Mouse (Mus musculus): ENCODE results near the gene Gpr37l1. TPM values are rescaled to one million over a fixed set of nuclear protein-coding genes. Genes with fewer than 3 reads are reported as not detected.

Gpr37l1 gene
- polyA plus RNA-seq, 1 experiment from 2014 or later: not detected

DNA sequence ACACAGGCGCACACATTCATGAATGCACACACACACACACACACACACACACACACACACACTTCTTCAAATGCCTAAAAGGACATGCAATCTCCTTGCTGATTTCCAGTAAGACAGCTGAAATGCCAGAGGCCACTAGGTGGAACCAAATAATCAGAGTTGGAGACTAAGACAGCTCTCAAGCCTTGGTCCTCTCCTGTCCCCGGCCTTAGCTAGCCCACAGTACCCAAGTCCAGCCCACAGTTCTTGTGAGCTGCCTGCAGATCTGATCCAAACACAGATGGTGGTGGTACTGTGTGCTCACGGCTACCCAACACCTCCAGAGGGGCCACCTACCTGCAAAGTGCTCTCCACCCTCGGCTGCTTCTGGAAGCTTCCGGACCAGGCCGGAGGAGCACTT, 4.5 kb upstream of the Gpr37l1 start:
- H3K4me1 ChIP-seq (ENCODE audit: insufficient read depth): no peaks in the 10 kb centered on the region
- H3K4me3 ChIP-seq (ENCODE audit: low read depth, low read length): no peak overlapping the region
- no peaks in the 10 kb centered on the region for H3K9me3 ChIP-seq (ENCODE audit: low read depth, low read length)
- ATAC-seq (ENCODE audit: insufficient read depth) (peak; percentile 79; the same call in 1 of the 2 replicates), DNase-seq (peak; percentile 93)
- TF ChIP-seq CTCF (IDR thresholded peaks at IDR 0.05; ENCODE audit: low read depth): peak; percentile 89
- H3K9ac ChIP-seq: no peak overlapping the region
- 40% methylated on average over 6 of the region's 6 CpGs for WGBS
- H3K27ac ChIP-seq (ENCODE audit: low read depth): no peak overlapping the region
- H3K27me3 ChIP-seq (ENCODE audit: insufficient read depth, low read length): no peaks in the 10 kb centered on the region
- no peaks in the 10 kb centered on the region for H3K36me3 ChIP-seq (ENCODE audit: insufficient read depth)
- no peak overlapping the region for H3K4me2 ChIP-seq

DNA sequence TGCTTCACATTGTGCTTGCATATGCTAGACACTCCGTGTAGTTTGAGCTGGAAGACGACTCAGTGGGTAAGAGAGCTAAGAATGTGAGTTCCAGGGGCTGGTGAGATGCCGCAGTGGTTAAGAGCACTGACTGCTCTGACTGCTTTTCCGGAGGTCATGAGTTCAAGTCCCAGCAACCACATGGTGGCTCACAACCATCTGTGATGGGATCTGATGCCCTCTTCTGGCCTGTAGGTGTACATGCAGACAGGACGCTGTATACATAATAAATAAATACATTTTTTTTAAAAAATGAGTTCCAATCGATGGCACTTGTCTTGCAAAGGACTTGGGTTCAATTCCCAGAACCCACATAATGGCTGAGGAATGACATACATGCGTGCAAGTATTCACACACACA, 3.7 kb upstream of the Gpr37l1 start:
- H3K4me1 ChIP-seq (ENCODE audit: insufficient read depth): no peaks in the 10 kb centered on the region
- no peak overlapping the region for H3K4me3 ChIP-seq (ENCODE audit: low read depth, low read length)
- no peaks in the 10 kb centered on the region for H3K27me3 ChIP-seq (ENCODE audit: insufficient read depth, low read length)
- no peaks in the 10 kb centered on the region for H3K9me3 ChIP-seq (ENCODE audit: low read depth, low read length)
- H3K9ac ChIP-seq: no peak overlapping the region
- TF ChIP-seq CTCF (IDR thresholded peaks at IDR 0.05; ENCODE audit: low read depth): no peak
- DNase-seq (no peak), ATAC-seq (ENCODE audit: insufficient read depth) (no peak)
- no peak overlapping the region for H3K4me2 ChIP-seq
- no peak overlapping the region for H3K27ac ChIP-seq (ENCODE audit: low read depth)
- WGBS: 79% methylated on average over 7 of the region's 7 CpGs
- no peaks in the 10 kb centered on the region for H3K36me3 ChIP-seq (ENCODE audit: insufficient read depth)

DNA sequence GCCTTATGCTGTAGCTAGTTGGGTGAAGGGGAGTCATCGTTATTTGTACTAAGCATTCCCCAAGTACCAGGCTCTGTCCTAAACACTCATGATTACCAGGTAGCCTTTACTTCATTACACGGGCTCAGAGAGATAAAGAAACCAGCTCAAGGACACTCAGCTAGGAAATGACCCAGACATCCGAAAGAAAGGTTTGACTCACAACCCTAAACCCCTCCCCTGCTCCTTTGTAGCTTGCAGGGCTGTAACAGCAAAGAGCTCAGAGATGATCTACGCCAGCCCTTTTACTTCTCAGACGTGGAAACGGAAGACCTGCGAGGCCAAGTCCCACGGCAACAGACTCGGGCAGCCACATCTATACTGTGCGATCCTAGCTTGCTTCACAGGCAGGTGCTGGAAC, 2.8 kb upstream of the Gpr37l1 start:
- no peak overlapping the region for H3K9ac ChIP-seq
- no peaks in the 10 kb centered on the region for H3K27me3 ChIP-seq (ENCODE audit: insufficient read depth, low read length)
- no peaks in the 10 kb centered on the region for H3K4me1 ChIP-seq (ENCODE audit: insufficient read depth)
- 52% methylated on average over 10 of the region's 10 CpGs for WGBS
- H3K4me2 ChIP-seq: no peak overlapping the region; the same call in 1 of the 2 replicates
- H3K36me3 ChIP-seq (ENCODE audit: insufficient read depth): no peaks in the 10 kb centered on the region
- no peak for ATAC-seq (ENCODE audit: insufficient read depth)
- H3K27ac ChIP-seq (ENCODE audit: low read depth): no peak overlapping the region
- no peak for TF ChIP-seq CTCF (IDR thresholded peaks at IDR 0.05; ENCODE audit: low read depth)
- H3K4me3 ChIP-seq (ENCODE audit: low read depth, low read length): no peak overlapping the region
- H3K9me3 ChIP-seq (ENCODE audit: low read depth, low read length): no peaks in the 10 kb centered on the region
- no peak for DNase-seq

DNA sequence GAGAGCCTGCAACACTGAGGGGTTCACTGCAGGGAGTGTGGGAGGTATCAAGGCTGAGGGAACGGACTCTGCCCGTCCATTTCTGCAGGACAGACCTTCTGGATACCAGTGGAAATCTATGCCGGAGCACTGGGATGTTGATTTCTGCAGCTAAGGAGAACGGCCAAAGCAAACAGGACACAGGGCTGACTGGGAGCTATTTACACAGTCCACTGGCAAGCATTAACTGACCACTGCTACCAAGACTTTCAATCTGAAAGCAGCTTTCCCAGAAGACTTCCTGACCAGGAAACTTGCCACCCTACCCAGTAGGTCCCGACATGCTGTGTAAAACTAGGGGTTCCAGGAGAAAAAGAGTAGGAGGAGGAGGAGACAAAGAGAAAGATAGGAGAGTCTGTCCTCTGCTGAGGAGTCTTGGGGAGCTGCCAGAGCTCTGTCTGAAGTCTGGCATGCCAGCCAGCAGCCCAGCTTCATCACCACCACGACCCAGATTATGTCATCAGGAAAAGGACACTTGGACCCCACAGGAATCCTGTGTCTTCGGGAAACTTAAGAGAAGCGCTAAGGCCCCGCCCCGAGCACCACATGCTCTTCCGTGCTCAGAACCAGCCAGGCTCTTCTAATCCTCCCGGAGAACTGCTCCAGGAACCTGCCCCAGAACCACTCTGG, 2.2 kb upstream of the Gpr37l1 start:
- DNase-seq: peak; percentile 69
- no peak for TF ChIP-seq CTCF (IDR thresholded peaks at IDR 0.05; ENCODE audit: low read depth)
- Histone ChIP-seq H3K9me3 (ENCODE audit: low read depth, low read length) (no peaks in the 10 kb centered on the region), H3K27me3 (ENCODE audit: insufficient read depth, low read length) (no peaks in the 10 kb centered on the region), H3K9ac (no peak overlapping the region), H3K36me3 (ENCODE audit: insufficient read depth) (no peaks in the 10 kb centered on the region), H3K4me2 (peak overlapping the region; percentile 25), H3K4me1 (ENCODE audit: insufficient read depth) (no peaks in the 10 kb centered on the region), H3K4me3 (ENCODE audit: low read depth, low read length) (no peak overlapping the region), H3K27ac (ENCODE audit: low read depth) (no peak overlapping the region)
- 30% methylated on average over 12 of the region's 12 CpGs for WGBS
- ATAC-seq (ENCODE audit: insufficient read depth): peak; percentile 59; the same call in 1 of the 2 replicates

DNA sequence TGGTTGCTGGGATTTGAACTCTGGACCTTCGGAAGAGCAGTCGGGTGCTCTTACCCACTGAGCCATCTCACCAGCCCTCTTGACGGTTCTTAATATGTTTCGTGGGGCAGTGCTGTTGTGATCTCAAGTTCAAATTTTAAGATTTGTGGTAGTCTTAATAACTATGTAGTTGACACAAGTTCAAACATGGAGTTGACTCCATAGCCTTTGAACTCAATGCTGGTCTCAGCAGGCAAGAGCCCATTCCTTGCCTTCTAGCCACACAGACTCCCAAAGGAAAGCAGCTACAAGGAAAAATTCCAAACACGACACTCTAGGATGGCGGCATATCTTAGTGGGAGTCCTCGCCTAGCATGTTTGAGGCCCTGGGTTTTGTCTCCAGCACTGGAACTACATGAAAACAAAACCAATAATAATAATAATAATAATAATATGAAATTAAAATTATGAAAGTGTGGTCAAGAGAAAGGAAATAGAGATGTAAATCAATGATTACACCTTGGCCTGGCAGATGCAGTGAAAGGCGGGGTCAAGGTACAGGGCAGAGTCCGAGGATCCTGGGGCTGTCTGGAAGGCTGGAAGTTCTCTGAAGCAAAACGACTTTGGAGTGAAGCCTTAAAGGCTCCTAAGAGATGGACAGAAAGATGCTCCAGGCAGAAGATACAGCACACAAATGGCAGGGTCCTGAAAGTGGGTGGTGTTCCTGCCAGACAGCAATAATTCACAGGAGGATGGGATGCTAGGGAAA, 1.1 kb upstream of the Gpr37l1 start:
- no peak for ATAC-seq (ENCODE audit: insufficient read depth)

DNA sequence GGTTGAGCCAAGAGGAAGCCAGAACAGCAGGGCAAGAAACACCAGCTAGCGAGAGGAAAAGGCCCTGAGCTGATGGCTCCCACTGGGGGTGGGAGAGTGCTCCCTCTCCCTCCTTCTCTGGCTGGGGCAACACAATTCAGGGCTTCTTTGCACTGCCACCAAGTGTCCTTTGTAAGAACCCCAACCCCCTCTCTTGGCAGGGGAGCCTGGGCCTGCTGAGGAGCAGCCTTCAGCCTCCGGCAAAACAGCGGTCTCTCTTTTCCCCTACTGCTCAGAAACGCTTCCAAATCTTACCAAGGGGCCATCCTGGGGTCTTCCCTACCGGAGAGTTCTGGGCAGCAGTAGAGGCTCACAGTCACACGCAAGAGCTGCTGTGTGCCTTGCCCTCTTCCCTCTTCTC, 4.8 kb downstream of the Gpr37l1 start:
- TF ChIP-seq CTCF (IDR thresholded peaks at IDR 0.05; ENCODE audit: low read depth): no peak
- H3K27me3 ChIP-seq (ENCODE audit: insufficient read depth, low read length): no peaks in the 10 kb centered on the region
- 50% methylated on average over 6 of the region's 6 CpGs for WGBS
- ATAC-seq (ENCODE audit: insufficient read depth): no peak
- no peaks in the 10 kb centered on the region for H3K4me1 ChIP-seq (ENCODE audit: insufficient read depth)
- H3K4me2 ChIP-seq: no peak overlapping the region
- H3K9ac ChIP-seq: no peak overlapping the region
- no peak for DNase-seq
- H3K27ac ChIP-seq (ENCODE audit: low read depth): no peak overlapping the region
- no peaks in the 10 kb centered on the region for H3K9me3 ChIP-seq (ENCODE audit: low read depth, low read length)
- no peak overlapping the region for H3K4me3 ChIP-seq (ENCODE audit: low read depth, low read length)
- H3K36me3 ChIP-seq (ENCODE audit: insufficient read depth): no peaks in the 10 kb centered on the region

More for the DNA sequence above, 1.1 kb upstream of the Gpr37l1 start:
- no peak for DNase-seq
- Histone ChIP-seq H3K27ac (ENCODE audit: low read depth) (no peak overlapping the region), H3K27me3 (ENCODE audit: insufficient read depth, low read length) (no peaks in the 10 kb centered on the region), H3K9me3 (ENCODE audit: low read depth, low read length) (no peaks in the 10 kb centered on the region), H3K4me1 (ENCODE audit: insufficient read depth) (no peaks in the 10 kb centered on the region), H3K4me3 (ENCODE audit: low read depth, low read length) (no peak overlapping the region), H3K36me3 (ENCODE audit: insufficient read depth) (no peaks in the 10 kb centered on the region), H3K4me2 (no peak overlapping the region), H3K9ac (no peak overlapping the region)
- no peak for TF ChIP-seq CTCF (IDR thresholded peaks at IDR 0.05; ENCODE audit: low read depth)
- 89% methylated on average over 10 of the region's 10 CpGs for WGBS

DNA sequence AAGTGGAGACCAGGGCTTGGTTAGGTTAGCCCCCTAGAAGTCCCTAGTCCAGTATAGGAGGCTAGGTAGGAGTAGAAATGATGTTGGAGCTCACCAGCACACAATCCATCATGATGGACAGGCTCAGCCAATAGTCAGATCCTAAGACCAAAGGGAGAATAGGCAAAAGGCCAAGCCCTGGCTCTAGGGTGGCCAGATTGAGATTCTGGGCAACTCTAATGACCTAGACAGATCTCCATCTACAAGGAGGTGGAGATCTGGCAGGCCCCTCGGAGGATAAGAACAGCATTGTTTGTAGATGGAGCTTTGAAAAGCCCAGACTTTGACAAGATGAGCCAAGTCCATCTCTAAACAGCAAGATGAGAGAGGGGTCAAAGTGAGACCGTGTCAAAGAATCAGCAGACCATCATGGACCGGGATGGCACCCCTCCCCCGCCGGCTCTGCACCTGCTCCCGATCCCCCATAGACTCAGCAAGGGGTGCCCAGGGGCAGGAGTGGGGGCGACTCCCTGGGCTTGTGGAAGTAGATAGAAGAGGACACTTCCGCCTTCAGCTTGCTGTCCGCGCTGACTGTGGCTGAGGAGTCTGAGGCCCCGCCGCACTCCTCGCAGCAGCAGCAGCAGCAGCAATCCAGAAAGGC, 7.0 kb downstream of the Gpr37l1 start:
- Histone ChIP-seq H3K36me3 (ENCODE audit: insufficient read depth) (peaks cover 16% of the 10 kb centered on the region), H3K9me3 (ENCODE audit: low read depth, low read length) (no peaks in the 10 kb centered on the region), H3K27ac (ENCODE audit: low read depth) (no peak overlapping the region), H3K27me3 (ENCODE audit: insufficient read depth, low read length) (no peaks in the 10 kb centered on the region), H3K9ac (no peak overlapping the region), H3K4me1 (ENCODE audit: insufficient read depth) (no peaks in the 10 kb centered on the region), H3K4me3 (ENCODE audit: low read depth, low read length) (no peak overlapping the region), H3K4me2 (no peak overlapping the region)
- no peak for DNase-seq
- WGBS: 73% methylated on average over 13 of the region's 13 CpGs
- no peak for ATAC-seq (ENCODE audit: insufficient read depth)
- no peak for TF ChIP-seq CTCF (IDR thresholded peaks at IDR 0.05; ENCODE audit: low read depth)

Measured in lung, embryonic 14.5 days (tissue).